Mouse (Mus musculus): ENCODE data around the gene Cacnb1. TPM values are rescaled to one million over a fixed set of nuclear protein-coding genes. Genes with fewer than 3 reads are reported as not detected.
A peak's percentile ranks its signal among the peaks of the same experiment; 100 is the strongest.

Gene Cacnb1
- polyA plus RNA-seq, 1 experiment from 2014 or later = 7.5 TPM

DNA sequence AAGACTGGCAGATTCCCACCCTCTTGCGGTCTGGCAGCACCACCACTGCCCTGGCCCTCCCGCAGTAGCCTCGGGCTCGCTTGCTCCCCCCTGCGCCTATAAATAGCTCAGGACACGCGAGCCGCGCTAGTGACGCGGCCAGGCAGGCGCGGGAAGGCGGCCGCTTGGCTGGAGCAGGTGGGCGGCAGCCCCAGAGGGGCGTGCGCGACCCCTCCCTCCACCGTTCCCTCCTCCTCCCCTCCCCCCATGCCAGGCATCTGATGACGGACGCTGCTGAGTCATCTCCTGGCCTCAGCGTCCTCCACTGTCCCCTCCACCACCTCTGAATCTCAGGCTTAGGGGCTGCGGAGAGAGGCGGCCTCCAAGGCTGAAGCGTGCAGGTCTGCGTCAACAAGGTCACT lies 13.1 kb upstream of the Cacnb1 start:
- H3K27ac ChIP-seq = no peak overlapping the region
- H3K36me3 ChIP-seq = no peaks in the 10 kb centered on the region
- no peaks in the 10 kb centered on the region for H3K9me3 ChIP-seq
- ATAC-seq = peak; percentile 39
- peaks cover 18% of the 10 kb centered on the region for H3K27me3 ChIP-seq (replicated peaks)
- H3K4me2 ChIP-seq (replicated peaks) = peak overlapping the region; percentile 77
- H3K9ac ChIP-seq = peak overlapping the region; percentile 21; the same call in 1 of the 2 replicates
- H3K4me3 ChIP-seq (replicated peaks) = peak overlapping the region; percentile 32
- H3K4me1 ChIP-seq (replicated peaks) = peaks cover 18% of the 10 kb centered on the region
- WGBS = under 1% methylated on average over 27 of the region's 27 CpGs

- Histone ChIP-seq H3K27me3 (replicated peaks) (peaks cover 18% of the 10 kb centered on the region), H3K4me3 (replicated peaks) (no peak overlapping the region), H3K9me3 (no peaks in the 10 kb centered on the region), H3K4me2 (replicated peaks) (no peak overlapping the region), H3K4me1 (replicated peaks) (peaks cover 18% of the 10 kb centered on the region), H3K36me3 (0 out of 2 replicates have a peak, but pooled peaks cover 2% of the 10 kb centered on the region), H3K9ac (no peak overlapping the region), H3K27ac (no peak overlapping the region)
- WGBS = 39% methylated on average over 4 of the region's 4 CpGs
- no peak for ATAC-seq
Observed at GRCm38 (mm10) chr11:98034840-98035239, 12.0 kb upstream of the Cacnb1 start.

- H3K36me3 ChIP-seq = peaks cover 10% of the 10 kb centered on the region
- no peak overlapping the region for H3K4me2 ChIP-seq (replicated peaks)
- H3K27ac ChIP-seq = no peak overlapping the region
- peaks cover 18% of the 10 kb centered on the region for H3K27me3 ChIP-seq (replicated peaks)
- no peaks in the 10 kb centered on the region for H3K9me3 ChIP-seq
- H3K4me1 ChIP-seq (replicated peaks) = peaks cover 18% of the 10 kb centered on the region
- WGBS = 79% methylated on average over 5 of the region's 5 CpGs
- no peak overlapping the region for H3K9ac ChIP-seq
- ATAC-seq = no peak
- no peak overlapping the region for H3K4me3 ChIP-seq (replicated peaks)
Observed at GRCm38 (mm10) chr11:98034061-98034460, 11.2 kb upstream of the Cacnb1 start.

DNA sequence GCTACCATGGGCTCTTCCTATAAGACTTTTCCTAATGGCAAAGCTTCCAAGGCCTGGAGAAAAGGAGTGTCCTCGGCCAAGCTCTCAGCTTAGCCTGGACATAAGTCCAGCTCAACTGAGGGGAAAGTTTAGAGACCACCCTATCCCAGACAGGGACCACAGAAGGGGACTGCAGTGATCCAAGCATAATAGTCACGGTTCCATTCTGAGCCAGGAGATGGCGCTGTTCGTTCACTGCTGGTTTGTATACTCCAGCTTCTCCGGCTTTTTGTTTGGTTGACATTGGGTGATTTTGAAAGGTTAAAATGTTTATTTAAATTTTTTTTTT lies 8.6 kb upstream of the Cacnb1 start:
- Histone ChIP-seq H3K9ac (no peak overlapping the region), H3K4me3 (replicated peaks) (no peak overlapping the region), H3K4me1 (replicated peaks) (peaks cover 18% of the 10 kb centered on the region), H3K36me3 (peaks cover 19% of the 10 kb centered on the region), H3K27me3 (replicated peaks) (peaks cover 12% of the 10 kb centered on the region), H3K9me3 (no peaks in the 10 kb centered on the region), H3K4me2 (replicated peaks) (no peak overlapping the region), H3K27ac (no peak overlapping the region)
- ATAC-seq = peak; percentile 46; the same call in 1 of the 2 replicates
- WGBS = 8% methylated on average over 5 of the region's 5 CpGs

DNA sequence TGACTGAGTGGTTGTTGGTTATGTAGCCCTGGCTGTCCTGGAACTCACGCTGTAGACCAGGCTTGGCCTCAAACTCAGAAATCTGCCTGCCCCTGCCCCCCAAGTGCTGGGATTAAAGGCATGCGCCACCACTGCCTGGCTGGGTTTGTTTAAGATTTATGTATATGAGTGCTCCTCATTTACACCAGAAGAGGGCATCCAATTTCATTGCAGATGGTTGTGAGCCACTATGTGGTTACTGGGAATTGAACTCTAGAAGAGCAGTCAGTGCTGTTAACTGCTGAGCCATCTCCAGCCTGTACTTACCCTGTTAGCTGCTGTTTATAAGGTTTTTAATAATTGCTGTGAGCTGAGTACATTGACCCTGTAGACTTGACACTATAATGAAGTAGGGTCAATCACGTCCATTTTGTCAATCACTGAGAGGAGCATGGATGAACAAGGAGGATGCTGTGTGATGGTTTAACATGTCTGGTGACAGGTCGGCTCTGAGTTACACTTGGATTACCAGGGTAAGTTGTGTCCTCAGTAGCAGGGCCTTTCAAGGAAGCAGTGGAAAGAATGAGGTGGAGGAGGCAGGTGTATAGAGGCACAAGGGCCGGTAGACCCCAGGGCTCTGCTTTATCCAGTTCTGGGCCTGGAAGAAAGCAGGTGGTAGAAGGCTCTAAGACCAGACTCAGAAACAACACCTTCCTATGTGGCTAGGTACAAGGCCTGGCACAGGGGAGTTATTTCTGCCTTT lies 8.0 kb upstream of the Cacnb1 start:
- 53% methylated on average over 5 of the region's 5 CpGs for WGBS
- Histone ChIP-seq H3K36me3 (peaks cover 19% of the 10 kb centered on the region), H3K9ac (no peak overlapping the region), H3K27me3 (replicated peaks) (peaks cover 6% of the 10 kb centered on the region), H3K4me1 (replicated peaks) (peaks cover 15% of the 10 kb centered on the region), H3K27ac (no peak overlapping the region), H3K4me3 (replicated peaks) (no peak overlapping the region), H3K4me2 (replicated peaks) (no peak overlapping the region), H3K9me3 (no peaks in the 10 kb centered on the region)
- 0 out of 2 replicates have a peak, but pooled peaks have one; percentile 5 for ATAC-seq

- ATAC-seq = no peak
- Histone ChIP-seq H3K27me3 (replicated peaks) (no peaks in the 10 kb centered on the region), H3K4me2 (replicated peaks) (peak overlapping the region; percentile 73), H3K9me3 (no peaks in the 10 kb centered on the region), H3K27ac (0 out of 2 replicates have a peak overlapping the region, but pooled peaks have one; percentile 89), H3K4me1 (replicated peaks) (peaks cover 15% of the 10 kb centered on the region), H3K36me3 (peaks cover 19% of the 10 kb centered on the region), H3K9ac (peak overlapping the region; percentile 100), H3K4me3 (replicated peaks) (peak overlapping the region; percentile 99)
- WGBS = 21% methylated on average over 7 of the region's 7 CpGs
Observed at GRCm38 (mm10) chr11:98027785-98028184, 5.0 kb upstream of the Cacnb1 start.

- Histone ChIP-seq H3K27ac (peak overlapping the region; percentile 89), H3K36me3 (peaks cover 19% of the 10 kb centered on the region), H3K27me3 (replicated peaks) (no peaks in the 10 kb centered on the region), H3K4me2 (replicated peaks) (peak overlapping the region; percentile 73), H3K9ac (peak overlapping the region; percentile 100), H3K9me3 (no peaks in the 10 kb centered on the region), H3K4me3 (replicated peaks) (peak overlapping the region; percentile 99), H3K4me1 (replicated peaks) (peaks cover 15% of the 10 kb centered on the region)
- WGBS = 0% methylated on average over 18 of the region's 18 CpGs
- no peak for ATAC-seq
Observed at GRCm38 (mm10) chr11:98027297-98027688, 4.5 kb upstream of the Cacnb1 start.

- peaks cover 19% of the 10 kb centered on the region for H3K36me3 ChIP-seq
- H3K4me3 ChIP-seq (replicated peaks) = peak within 1 kb of the TSS; percentile 99
- H3K9me3 ChIP-seq = no peaks in the 10 kb centered on the region
- peak within 1 kb of the TSS; percentile 73 for H3K4me2 ChIP-seq (replicated peaks)
- peaks cover 19% of the 10 kb centered on the region for H3K4me1 ChIP-seq (replicated peaks)
- peak within 1 kb of the TSS; percentile 100 for H3K9ac ChIP-seq
- peak within 1 kb of the TSS; percentile 89 for H3K27ac ChIP-seq
- H3K27me3 ChIP-seq (replicated peaks) = no peaks in the 10 kb centered on the region
- WGBS = under 1% methylated on average over 69 of the region's 69 CpGs
- peak; percentile 86 for ATAC-seq
Observed at GRCm38 (mm10) chr11:98026570-98027296, 3.9 kb upstream of the Cacnb1 start, which contains the start of gene Rpl19. Gene Rpl19 (plus strand): TSS chr11:98026710.

- no peak for ATAC-seq
- H3K27ac ChIP-seq = peak overlapping the region; percentile 89
- H3K36me3 ChIP-seq = peaks cover 19% of the 10 kb centered on the region
- peak overlapping the region; percentile 67 for H3K9ac ChIP-seq
- WGBS = 5% methylated on average over 15 of the region's 15 CpGs
- H3K9me3 ChIP-seq = no peaks in the 10 kb centered on the region
- H3K4me3 ChIP-seq (replicated peaks) = peak overlapping the region; percentile 99
- H3K4me1 ChIP-seq (replicated peaks) = peaks cover 24% of the 10 kb centered on the region
- peak overlapping the region; percentile 73 for H3K4me2 ChIP-seq (replicated peaks)
- no peaks in the 10 kb centered on the region for H3K27me3 ChIP-seq (replicated peaks)
Observed at GRCm38 (mm10) chr11:98026248-98026569, 3.4 kb upstream of the Cacnb1 start.

- 85% methylated on average over 3 of the region's 3 CpGs for WGBS
- Histone ChIP-seq H3K4me2 (replicated peaks) (no peak overlapping the region), H3K4me3 (replicated peaks) (no peak overlapping the region), H3K9ac (no peak overlapping the region), H3K9me3 (no peaks in the 10 kb centered on the region), H3K4me1 (replicated peaks) (peaks cover 32% of the 10 kb centered on the region), H3K27me3 (replicated peaks) (no peaks in the 10 kb centered on the region), H3K36me3 (peaks cover 14% of the 10 kb centered on the region), H3K27ac (no peak overlapping the region)
- no peak for ATAC-seq
Observed at GRCm38 (mm10) chr11:98024516-98024915, 1.7 kb upstream of the Cacnb1 start.

DNA sequence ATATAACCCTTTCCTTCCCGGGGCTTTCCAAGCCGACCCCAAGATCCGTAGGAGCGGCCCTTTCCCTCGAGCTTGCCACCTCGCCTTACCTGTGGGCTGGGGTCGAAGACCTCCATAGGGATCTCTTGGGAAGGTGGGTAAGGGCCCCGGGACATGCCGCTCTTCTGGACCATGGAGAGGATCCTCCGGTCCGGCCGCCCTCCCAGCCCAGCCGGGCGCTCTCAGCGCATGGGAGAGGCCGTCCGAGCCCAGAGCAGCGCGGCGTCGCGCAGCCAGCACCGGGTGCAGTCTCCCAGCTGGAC lies 630 bp downstream of the Cacnb1 start:
- ATAC-seq = no peak; the same call in 1 of the 2 replicates
- under 1% methylated on average over 23 of the region's 23 CpGs for WGBS
- H3K36me3 ChIP-seq = 0 out of 2 replicates have a peak, but pooled peaks cover 2% of the 10 kb centered on the region

GRCm38 (mm10) chr11:98021565-98022252 lies 1.1 kb downstream of the Cacnb1 start:
- 0 out of 2 replicates have a peak, but pooled peaks have one; percentile 16 for ATAC-seq
- H3K27me3 ChIP-seq (replicated peaks) = no peaks in the 10 kb centered on the region

More for the DNA sequence above, 630 bp downstream of the Cacnb1 start:
- Histone ChIP-seq H3K4me2 (replicated peaks) (peak overlapping the region; percentile 98), H3K9me3 (no peaks in the 10 kb centered on the region), H3K9ac (peak overlapping the region; percentile 85), H3K27ac (peak overlapping the region; percentile 79), H3K27me3 (replicated peaks) (no peaks in the 10 kb centered on the region), H3K4me1 (replicated peaks) (peaks cover 32% of the 10 kb centered on the region), H3K4me3 (replicated peaks) (peak overlapping the region; percentile 77)

More at GRCm38 (mm10) chr11:98021565-98022252, 1.1 kb downstream of the Cacnb1 start:
- peak overlapping the region; percentile 98 for H3K4me2 ChIP-seq (replicated peaks)
- H3K4me3 ChIP-seq (replicated peaks) = peak overlapping the region; percentile 77
- H3K36me3 ChIP-seq = 0 out of 2 replicates have a peak, but pooled peaks cover 4% of the 10 kb centered on the region
- no peaks in the 10 kb centered on the region for H3K9me3 ChIP-seq
- peak overlapping the region; percentile 79; the same call in 1 of the 2 replicates for H3K27ac ChIP-seq
- H3K9ac ChIP-seq = peak overlapping the region; percentile 85
- WGBS = 6% methylated on average over 33 of the region's 34 CpGs
- H3K4me1 ChIP-seq (replicated peaks) = peaks cover 32% of the 10 kb centered on the region
